Mouse (Mus musculus): Measurements from ENCODE around the gene Jmjd8. TPM values are rescaled to one million over a fixed set of nuclear protein-coding genes. Genes with fewer than 3 reads are reported as not detected.

The Jmjd8 gene
- total and polyA plus RNA-seq, 3 experiments = 32.7 to 47.2 (median 36.9) TPM

- H3K4me1 ChIP-seq (ENCODE audit: control insufficient read depth, insufficient read depth, low read length) = peaks cover 6% of the 10 kb centered on the region; the same call in 1 of the 2 replicates
- H3K79me2 ChIP-seq (replicated peaks; ENCODE audit: control insufficient read depth, insufficient read depth, low read length) = no peaks in the 10 kb centered on the region
- DNase-seq = no peak
- peak overlapping the region; percentile 82 for H3K4me3 ChIP-seq
- H3K27ac ChIP-seq = peak overlapping the region; percentile 91
- H3K36me3 ChIP-seq (ENCODE audit: control insufficient read depth, insufficient read depth, low read length) = no peaks in the 10 kb centered on the region
- intact Hi-C loops (cut with DNase I) = no loop called here
- TF ChIP-seq EP300 (IDR thresholded peaks at IDR 0.05; ENCODE audit: insufficient read depth, low read depth, low read length) (no peak), CTCF (IDR thresholded peaks at IDR 0.05) (no peak), POLR2A (IDR thresholded peaks at IDR 0.05; ENCODE audit: insufficient read depth, low read depth, low read length) (no peak)
- peak overlapping the region; percentile 65 for H3K9ac ChIP-seq (ENCODE audit: low read depth, low read length)
- no peaks in the 10 kb centered on the region for H3K27me3 ChIP-seq (ENCODE audit: control insufficient read depth, insufficient read depth, low read length)
- 19% methylated on average over 14 of the region's 14 CpGs for WGBS
Measured at GRCm38 (mm10) chr17:25874148-25874720, 45.6 kb downstream of the Jmjd8 start.

DNA sequence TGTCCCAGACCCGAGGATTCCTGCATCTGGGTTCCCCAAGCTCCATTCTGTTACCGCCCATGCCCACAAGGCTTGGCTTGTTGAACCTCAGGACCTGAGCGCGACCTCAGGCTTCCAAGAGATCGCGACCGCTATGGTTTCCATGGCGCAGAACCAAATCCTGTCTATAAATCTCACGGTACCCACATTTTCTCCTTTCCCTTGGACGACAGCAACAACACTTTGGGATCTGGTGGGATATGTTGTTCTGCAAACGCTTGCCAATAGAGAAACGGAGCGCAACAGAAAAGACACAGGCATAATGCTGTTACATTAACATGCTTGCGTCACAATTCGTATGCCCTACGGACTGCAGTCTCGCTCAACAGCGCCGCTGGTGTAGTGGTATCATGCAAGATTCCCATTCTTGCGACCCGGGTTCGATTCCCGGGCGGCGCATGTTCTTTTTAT is 46.1 kb downstream of the Jmjd8 start, which contains the start of gene Mettl26:
Mettl26 (plus strand) TSS at position 354 of the 450 bp plus-strand sequence.
- Histone ChIP-seq H3K27ac (peak within 1 kb of the TSS; percentile 91), H3K4me3 (peak within 1 kb of the TSS; percentile 82), H3K27me3 (ENCODE audit: control insufficient read depth, insufficient read depth, low read length) (no peaks in the 10 kb centered on the region), H3K9ac (ENCODE audit: low read depth, low read length) (peak within 1 kb of the TSS; percentile 82), H3K4me1 (ENCODE audit: control insufficient read depth, insufficient read depth, low read length) (peaks cover 6% of the 10 kb centered on the region; the same call in 1 of the 2 replicates), H3K36me3 (ENCODE audit: control insufficient read depth, insufficient read depth, low read length) (no peaks in the 10 kb centered on the region), H3K79me2 (replicated peaks; ENCODE audit: control insufficient read depth, insufficient read depth, low read length) (no peaks in the 10 kb centered on the region)
- intact Hi-C loops (cut with DNase I) = no loop called here
- peak; percentile 92 to 95 for DNase-seq
- TF ChIP-seq EP300 (IDR thresholded peaks at IDR 0.05; ENCODE audit: insufficient read depth, low read depth, low read length) (peak; percentile 82), CTCF (IDR thresholded peaks at IDR 0.05) (peak; percentile 50; the same call in 1 of the 2 replicates), POLR2A (IDR thresholded peaks at IDR 0.05; ENCODE audit: insufficient read depth, low read depth, low read length) (no peak)
- WGBS = under 1% methylated on average over 25 of the region's 25 CpGs

GRCm38 (mm10) chr17:25875171-25876136 is 46.8 kb downstream of the Jmjd8 start:
- Histone ChIP-seq H3K36me3 (ENCODE audit: control insufficient read depth, insufficient read depth, low read length) (no peaks in the 10 kb centered on the region), H3K9ac (ENCODE audit: low read depth, low read length) (peak overlapping the region; percentile 82), H3K27me3 (ENCODE audit: control insufficient read depth, insufficient read depth, low read length) (no peaks in the 10 kb centered on the region), H3K79me2 (replicated peaks; ENCODE audit: control insufficient read depth, insufficient read depth, low read length) (no peaks in the 10 kb centered on the region), H3K4me3 (peak overlapping the region; percentile 82), H3K4me1 (ENCODE audit: control insufficient read depth, insufficient read depth, low read length) (peaks cover 6% of the 10 kb centered on the region; the same call in 1 of the 2 replicates), H3K27ac (peak overlapping the region; percentile 91)
- TF ChIP-seq CTCF (IDR thresholded peaks at IDR 0.05) = peak; percentile 35
- TF ChIP-seq POLR2A (IDR thresholded peaks at IDR 0.05; ENCODE audit: insufficient read depth, low read depth, low read length) = peak; percentile 90
- TF ChIP-seq EP300 (IDR thresholded peaks at IDR 0.05; ENCODE audit: insufficient read depth, low read depth, low read length) = 0 out of 2 replicates have a peak, but pooled peaks have one; percentile 54
- intact Hi-C loops (cut with DNase I) = no loop called here
- DNase-seq = peak; percentile 89 to 92
- WGBS = 1% methylated on average over 59 of the region's 59 CpGs

- Histone ChIP-seq H3K27ac (no peak overlapping the region), H3K4me3 (peak overlapping the region; percentile 82), H3K9ac (ENCODE audit: low read depth, low read length) (no peak overlapping the region), H3K79me2 (replicated peaks; ENCODE audit: control insufficient read depth, insufficient read depth, low read length) (no peaks in the 10 kb centered on the region), H3K36me3 (ENCODE audit: control insufficient read depth, insufficient read depth, low read length) (no peaks in the 10 kb centered on the region), H3K27me3 (ENCODE audit: control insufficient read depth, insufficient read depth, low read length) (no peaks in the 10 kb centered on the region), H3K4me1 (ENCODE audit: control insufficient read depth, insufficient read depth, low read length) (peaks cover 6% of the 10 kb centered on the region; the same call in 1 of the 2 replicates)
- intact Hi-C loops (cut with DNase I) = no loop called here
- TF ChIP-seq EP300 (IDR thresholded peaks at IDR 0.05; ENCODE audit: insufficient read depth, low read depth, low read length) = no peak
- TF ChIP-seq CTCF (IDR thresholded peaks at IDR 0.05) = no peak
- no peak for TF ChIP-seq POLR2A (IDR thresholded peaks at IDR 0.05; ENCODE audit: insufficient read depth, low read depth, low read length)
- DNase-seq = no peak
- 68% methylated on average over 10 of the region's 10 CpGs for WGBS
Measured at GRCm38 (mm10) chr17:25876347-25876915, 47.8 kb downstream of the Jmjd8 start.

DNA sequence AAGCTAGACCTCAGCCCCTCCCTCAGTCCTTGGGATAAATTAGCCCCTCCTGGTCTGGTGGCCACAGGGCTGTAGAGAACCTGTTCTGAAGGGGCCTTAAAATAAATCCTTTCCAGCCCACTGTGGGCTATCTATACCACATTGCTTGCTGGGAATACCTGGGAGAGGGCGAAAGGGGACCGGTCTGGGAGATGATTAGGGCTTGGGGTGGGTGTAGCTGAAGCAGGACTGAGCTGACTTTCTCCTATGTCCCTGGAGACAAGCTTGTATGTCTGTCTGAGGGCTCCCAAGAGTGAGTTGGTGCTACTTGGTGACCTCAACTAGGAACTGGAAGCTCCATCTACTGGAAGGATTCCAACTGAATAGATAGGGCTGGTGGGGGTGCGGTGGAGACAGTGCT is 48.4 kb downstream of the Jmjd8 start:
- TF ChIP-seq POLR2A (IDR thresholded peaks at IDR 0.05; ENCODE audit: insufficient read depth, low read depth, low read length) = no peak
- no peak for TF ChIP-seq CTCF (IDR thresholded peaks at IDR 0.05)
- no peak for TF ChIP-seq EP300 (IDR thresholded peaks at IDR 0.05; ENCODE audit: insufficient read depth, low read depth, low read length)
- Histone ChIP-seq H3K4me3 (no peak overlapping the region), H3K27me3 (ENCODE audit: control insufficient read depth, insufficient read depth, low read length) (no peaks in the 10 kb centered on the region), H3K4me1 (ENCODE audit: control insufficient read depth, insufficient read depth, low read length) (peaks cover 6% of the 10 kb centered on the region; the same call in 1 of the 2 replicates), H3K36me3 (ENCODE audit: control insufficient read depth, insufficient read depth, low read length) (no peaks in the 10 kb centered on the region), H3K9ac (ENCODE audit: low read depth, low read length) (no peak overlapping the region), H3K79me2 (replicated peaks; ENCODE audit: control insufficient read depth, insufficient read depth, low read length) (no peaks in the 10 kb centered on the region), H3K27ac (no peak overlapping the region)
- no peak for DNase-seq
- 69% methylated on average over 3 of the region's 3 CpGs for WGBS
- intact Hi-C loops (cut with DNase I) = no loop called here

Measured in heart, adult 2 months (tissue).